Mouse (Mus musculus): ENCODE data around the gene Ccdc83. TPM values are rescaled to one million over a fixed set of nuclear protein-coding genes. Genes with fewer than 3 reads are reported as not detected.

The Ccdc83 gene
- not detected in 2 replicates for polyA plus RNA-seq (2016; fragmentation: Nextera tagmentation; extraction: Ambion mirVana)

DNA sequence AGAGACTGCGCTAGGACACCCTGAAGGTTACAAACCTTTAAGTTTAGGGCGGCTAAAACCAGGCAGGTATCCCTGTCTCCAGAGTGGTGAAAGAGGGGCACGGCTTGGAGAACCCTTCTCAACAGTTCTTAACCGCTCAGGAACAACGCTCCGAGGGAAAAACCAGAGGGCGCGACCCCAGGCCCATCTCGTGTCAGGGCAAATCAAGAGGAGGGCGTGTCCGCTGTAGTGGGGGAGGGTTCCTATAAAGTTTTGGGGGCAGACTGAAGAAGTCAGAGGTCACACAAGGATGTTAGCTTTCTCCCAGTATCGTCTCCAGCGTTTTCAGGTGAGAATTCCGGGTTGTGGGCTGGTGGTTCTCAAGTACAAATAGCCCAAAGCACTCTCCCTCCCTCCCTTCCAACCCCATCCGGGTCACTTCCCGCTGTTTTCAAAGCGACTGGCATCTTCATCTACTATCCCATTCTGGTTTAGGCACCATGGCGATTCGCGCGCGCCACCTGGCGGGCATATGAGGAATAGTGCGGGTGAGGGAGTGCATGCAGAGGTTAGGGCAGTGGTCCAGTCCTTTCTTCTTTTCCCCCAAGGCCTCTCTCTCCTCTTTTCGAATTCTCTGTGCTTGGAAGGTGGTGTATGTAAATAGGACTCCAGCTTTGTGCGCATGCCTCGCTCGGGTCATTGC lies at the start of gene Ccdc83:
TSS of gene Ccdc83 (minus strand) at position 489 of the 682 bp plus-strand sequence.
- no peaks in the 10 kb centered on the region for H3K36me3 ChIP-seq
- H3K27ac ChIP-seq (ENCODE audit: poor library complexity, severe bottlenecking): no peak within 1 kb of the TSS
- no peaks in the 10 kb centered on the region for H3K9me3 ChIP-seq (replicated peaks)
- peak; percentile 78 for ATAC-seq (ENCODE audit: insufficient number of reproducible peaks, low FRiP score)
- peak within 1 kb of the TSS; percentile 60 for H3K9ac ChIP-seq
- H3K4me2 ChIP-seq: peak within 1 kb of the TSS; percentile 73
- H3K4me3 ChIP-seq: peak within 1 kb of the TSS; percentile 38
- H3K4me1 ChIP-seq (replicated peaks): no peaks in the 10 kb centered on the region; the same call in 1 of the 2 replicates
- no peaks in the 10 kb centered on the region for H3K27me3 ChIP-seq (replicated peaks)
- WGBS: 4% methylated on average over 28 of the region's 28 CpGs

- Histone ChIP-seq H3K4me3 (no peak overlapping the region), H3K4me2 (no peak overlapping the region), H3K9ac (no peak overlapping the region), H3K27ac (ENCODE audit: poor library complexity, severe bottlenecking) (no peak overlapping the region), H3K27me3 (replicated peaks) (no peaks in the 10 kb centered on the region), H3K9me3 (replicated peaks) (no peaks in the 10 kb centered on the region), H3K36me3 (no peaks in the 10 kb centered on the region), H3K4me1 (replicated peaks) (no peaks in the 10 kb centered on the region)
- ATAC-seq (ENCODE audit: insufficient number of reproducible peaks, low FRiP score): no peak
- 67% methylated on average over 3 of the region's 3 CpGs for WGBS
These were observed 47.8 kb upstream of the Ccdc83 start for GRCm38 (mm10) chr7:90313421-90313820.

DNA sequence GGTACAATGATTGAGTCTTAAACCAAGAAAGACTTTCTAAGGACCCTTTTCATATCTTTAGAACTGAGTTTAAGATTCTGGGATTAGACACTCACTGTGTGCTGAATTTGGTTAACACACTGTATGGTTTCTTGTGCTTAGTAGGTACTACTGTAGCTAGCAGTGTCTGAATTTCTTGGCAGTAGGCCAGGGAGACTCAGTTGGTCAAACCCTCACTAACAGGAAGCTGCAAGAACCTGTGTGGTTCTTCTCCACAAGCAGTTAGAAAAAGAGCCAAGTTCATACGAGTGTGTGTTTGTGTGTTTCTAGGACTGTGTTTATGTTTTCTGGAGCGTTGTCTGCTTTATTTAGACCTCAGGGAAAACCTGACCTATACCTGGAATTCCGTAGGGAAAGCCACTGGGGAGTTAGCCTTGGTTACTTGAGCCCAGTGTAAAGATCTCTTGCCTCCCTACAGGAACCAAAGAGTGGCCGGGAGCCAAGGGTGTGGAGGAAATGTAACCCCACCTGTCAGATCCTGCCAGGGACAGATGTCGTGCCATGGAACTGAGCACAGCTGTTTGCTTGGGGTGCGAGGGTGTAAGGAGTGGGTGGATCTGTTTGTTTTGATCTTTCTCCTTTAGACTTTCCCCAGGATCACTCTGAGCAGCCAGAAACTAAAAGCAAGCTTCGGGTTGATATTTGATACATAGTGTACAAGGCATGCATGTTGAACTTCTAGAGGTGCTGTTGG lies 46.7 kb upstream of the Ccdc83 start:
- no peaks in the 10 kb centered on the region for H3K9me3 ChIP-seq (replicated peaks)
- WGBS: 52% methylated on average over 7 of the region's 7 CpGs
- ATAC-seq (ENCODE audit: insufficient number of reproducible peaks, low FRiP score): no peak
- no peak overlapping the region for H3K4me3 ChIP-seq
- no peak overlapping the region for H3K27ac ChIP-seq (ENCODE audit: poor library complexity, severe bottlenecking)
- no peak overlapping the region for H3K9ac ChIP-seq
- no peaks in the 10 kb centered on the region for H3K4me1 ChIP-seq (replicated peaks)
- H3K4me2 ChIP-seq: no peak overlapping the region
- no peaks in the 10 kb centered on the region for H3K36me3 ChIP-seq
- no peaks in the 10 kb centered on the region for H3K27me3 ChIP-seq (replicated peaks)

- no peaks in the 10 kb centered on the region for H3K9me3 ChIP-seq (replicated peaks)
- no peak overlapping the region for H3K27ac ChIP-seq (ENCODE audit: poor library complexity, severe bottlenecking)
- no peak overlapping the region for H3K4me3 ChIP-seq
- H3K36me3 ChIP-seq: no peaks in the 10 kb centered on the region
- WGBS: 68% methylated on average over 6 of the region's 6 CpGs
- H3K4me2 ChIP-seq: no peak overlapping the region
- ATAC-seq (ENCODE audit: insufficient number of reproducible peaks, low FRiP score): no peak
- H3K9ac ChIP-seq: no peak overlapping the region
- no peaks in the 10 kb centered on the region; the same call in 1 of the 2 replicates for H3K4me1 ChIP-seq (replicated peaks)
- peaks cover 10% of the 10 kb centered on the region for H3K27me3 ChIP-seq (replicated peaks)
These were observed 42.4 kb upstream of the Ccdc83 start for GRCm38 (mm10) chr7:90308003-90308402.

GRCm38 (mm10) chr7:90306968-90307367 lies 41.4 kb upstream of the Ccdc83 start:
- Histone ChIP-seq H3K9me3 (replicated peaks) (no peaks in the 10 kb centered on the region), H3K9ac (no peak overlapping the region), H3K27me3 (replicated peaks) (peaks cover 10% of the 10 kb centered on the region), H3K27ac (ENCODE audit: poor library complexity, severe bottlenecking) (no peak overlapping the region), H3K4me2 (no peak overlapping the region), H3K36me3 (no peaks in the 10 kb centered on the region), H3K4me3 (no peak overlapping the region), H3K4me1 (replicated peaks) (peaks cover 3% of the 10 kb centered on the region; the same call in 1 of the 2 replicates)
- no peak for ATAC-seq (ENCODE audit: insufficient number of reproducible peaks, low FRiP score)
- 82% methylated on average over 1 of the region's 1 CpGs for WGBS

DNA sequence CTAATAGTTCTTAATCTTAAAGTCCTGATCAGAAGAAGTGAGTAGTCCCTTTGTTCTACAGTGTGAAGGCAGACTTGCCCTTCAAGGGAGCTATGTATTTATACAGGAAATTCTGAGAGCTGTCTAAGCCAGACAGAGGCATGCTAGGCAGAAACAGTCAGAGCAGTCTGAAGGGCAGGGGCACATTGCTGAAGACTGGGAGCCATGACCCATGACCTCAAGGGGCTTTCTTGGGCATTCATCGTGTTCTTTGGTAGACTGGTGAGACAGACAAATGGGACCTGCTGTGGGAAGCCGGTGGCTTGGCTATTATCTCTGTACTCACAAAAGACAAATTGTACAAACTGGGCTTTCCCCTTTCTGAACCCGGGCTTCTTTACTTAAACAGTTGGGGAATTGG lies 40.5 kb upstream of the Ccdc83 start:
- peaks cover 3% of the 10 kb centered on the region; the same call in 1 of the 2 replicates for H3K4me1 ChIP-seq (replicated peaks)
- 58% methylated on average over 3 of the region's 3 CpGs for WGBS
- H3K4me2 ChIP-seq: no peak overlapping the region
- H3K9ac ChIP-seq: no peak overlapping the region
- H3K36me3 ChIP-seq: no peaks in the 10 kb centered on the region
- H3K9me3 ChIP-seq (replicated peaks): no peaks in the 10 kb centered on the region
- no peak overlapping the region for H3K27ac ChIP-seq (ENCODE audit: poor library complexity, severe bottlenecking)
- no peak for ATAC-seq (ENCODE audit: insufficient number of reproducible peaks, low FRiP score)
- H3K27me3 ChIP-seq (replicated peaks): peaks cover 10% of the 10 kb centered on the region
- H3K4me3 ChIP-seq: no peak overlapping the region

DNA sequence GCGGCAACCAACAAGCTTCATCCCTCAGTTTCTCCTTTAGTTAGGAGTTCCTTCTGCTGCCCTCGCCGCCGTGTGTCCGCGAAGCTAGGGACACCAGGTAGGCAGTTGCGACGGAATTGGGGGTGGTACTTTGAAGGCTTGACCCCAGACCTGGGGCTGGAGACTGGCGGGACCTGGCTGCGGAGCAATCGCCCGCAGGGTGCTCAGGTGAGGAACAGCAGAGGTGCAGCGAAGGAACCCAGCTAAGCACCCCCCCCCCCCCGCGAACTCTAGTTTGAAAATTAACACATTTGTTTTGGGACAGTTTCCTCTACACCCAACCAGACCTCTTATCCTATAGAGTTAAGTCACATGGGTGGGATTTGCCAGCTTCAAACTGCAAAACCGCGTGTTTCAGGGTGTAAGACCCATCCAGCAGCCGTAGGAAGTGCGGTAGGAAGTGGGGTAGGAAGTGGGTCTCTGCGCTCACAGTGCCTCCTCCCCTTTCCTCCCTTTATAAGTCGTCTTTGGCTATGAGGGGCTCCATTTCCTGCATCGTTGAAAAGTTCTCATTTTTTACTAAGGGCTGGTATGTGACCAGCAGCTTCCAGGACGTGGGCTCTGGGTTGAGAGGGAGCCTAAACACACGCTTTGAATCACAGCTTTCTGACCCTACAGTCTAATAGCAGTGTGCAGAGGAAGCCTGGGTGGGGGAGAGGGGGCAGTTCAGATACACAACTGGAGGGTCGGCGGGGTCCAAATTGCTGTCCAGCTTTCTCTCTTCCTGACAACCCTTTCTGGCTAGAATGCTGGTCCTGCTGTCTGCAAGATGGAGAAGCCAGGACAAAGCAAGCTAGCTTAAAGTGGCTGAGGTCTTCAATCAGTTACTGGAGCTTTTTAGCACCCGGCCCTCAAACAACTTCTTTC lies 37.3 kb upstream of the Ccdc83 start:
- ATAC-seq (ENCODE audit: insufficient number of reproducible peaks, low FRiP score): no peak; the same call in 1 of the 2 replicates
- Histone ChIP-seq H3K4me2 (peak overlapping the region; percentile 97), H3K27me3 (replicated peaks) (peaks cover 22% of the 10 kb centered on the region), H3K36me3 (no peaks in the 10 kb centered on the region), H3K27ac (ENCODE audit: poor library complexity, severe bottlenecking) (no peak overlapping the region), H3K4me1 (replicated peaks) (peaks cover 3% of the 10 kb centered on the region; the same call in 1 of the 2 replicates), H3K4me3 (peak overlapping the region; percentile 76), H3K9me3 (replicated peaks) (no peaks in the 10 kb centered on the region), H3K9ac (peak overlapping the region; percentile 72)
- 4% methylated on average over 27 of the region's 27 CpGs for WGBS

- 1% methylated on average over 42 of the region's 43 CpGs for WGBS
- Histone ChIP-seq H3K36me3 (no peaks in the 10 kb centered on the region), H3K27me3 (replicated peaks) (peaks cover 22% of the 10 kb centered on the region), H3K9me3 (replicated peaks) (no peaks in the 10 kb centered on the region), H3K9ac (peak within 1 kb of the TSS; percentile 72), H3K4me1 (replicated peaks) (peaks cover 3% of the 10 kb centered on the region; the same call in 1 of the 2 replicates), H3K4me3 (peak within 1 kb of the TSS; percentile 76), H3K27ac (ENCODE audit: poor library complexity, severe bottlenecking) (no peak within 1 kb of the TSS), H3K4me2 (peak within 1 kb of the TSS; percentile 97)
- peak; percentile 76 for ATAC-seq (ENCODE audit: insufficient number of reproducible peaks, low FRiP score)
These were observed 36.5 kb upstream of the Ccdc83 start, which contains the start of gene Sytl2 for GRCm38 (mm10) chr7:90301942-90302646. Gene Sytl2, plus strand, starts transcription at chr7:90302252.

DNA sequence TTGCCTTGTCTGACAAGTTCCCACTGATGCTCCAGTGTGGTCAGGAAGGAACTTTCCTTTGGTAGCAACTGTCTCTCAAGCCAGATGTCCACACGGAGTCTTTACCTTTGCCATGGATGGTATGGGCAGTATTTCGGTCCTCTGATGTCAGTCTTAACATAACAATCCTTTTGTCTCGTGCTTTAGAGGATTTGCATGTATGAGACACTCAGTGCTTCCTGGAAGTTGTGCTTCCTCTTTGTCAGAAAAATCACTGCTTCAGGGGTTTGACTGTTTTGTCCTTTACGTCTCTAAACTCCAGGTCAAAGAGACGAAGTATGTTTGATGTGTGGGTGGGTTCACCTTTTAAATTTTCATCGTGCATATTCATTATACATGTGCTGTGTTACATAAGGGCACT lies 26.3 kb upstream of the Ccdc83 start:
- Histone ChIP-seq H3K4me1 (replicated peaks) (no peaks in the 10 kb centered on the region), H3K9me3 (replicated peaks) (no peaks in the 10 kb centered on the region), H3K4me2 (no peak overlapping the region), H3K27ac (ENCODE audit: poor library complexity, severe bottlenecking) (no peak overlapping the region), H3K4me3 (no peak overlapping the region), H3K36me3 (no peaks in the 10 kb centered on the region), H3K9ac (no peak overlapping the region), H3K27me3 (replicated peaks) (no peaks in the 10 kb centered on the region)
- ATAC-seq (ENCODE audit: insufficient number of reproducible peaks, low FRiP score): no peak
- WGBS: 78% methylated on average over 6 of the region's 6 CpGs

- Histone ChIP-seq H3K4me1 (replicated peaks) (no peaks in the 10 kb centered on the region; the same call in 1 of the 2 replicates), H3K27me3 (replicated peaks) (no peaks in the 10 kb centered on the region), H3K9ac (no peak overlapping the region), H3K4me2 (no peak overlapping the region), H3K4me3 (no peak overlapping the region), H3K9me3 (replicated peaks) (no peaks in the 10 kb centered on the region), H3K36me3 (no peaks in the 10 kb centered on the region), H3K27ac (ENCODE audit: poor library complexity, severe bottlenecking) (no peak overlapping the region)
- ATAC-seq (ENCODE audit: insufficient number of reproducible peaks, low FRiP score): no peak
- WGBS: 60% methylated on average over 7 of the region's 7 CpGs
These were observed 19.2 kb upstream of the Ccdc83 start for GRCm38 (mm10) chr7:90284793-90285192.
